Comparison of ENCODE assay signal across 16 mouse cellular contexts in genomic region chr7:96171596-96172563, GRCm38 (mm10). TPM values are rescaled to one million over a fixed set of nuclear protein-coding genes. Genes with fewer than 3 reads are reported as not detected.
DNase-seq lines count a peak whose midpoint lies in the region; ATAC-seq and TF ChIP-seq lines count a peak whose summit lies in the region.
"Had no signal": no experiment of that assay in that cellular context is flagged by ENCODE, and none has a peak within 500 bp of the region (broad histone marks: within the 10 kb centered on the region; RNA-seq: fewer than 3 reads in every experiment).

No protein-coding gene starts in this region.

- WGBS in heart, embryonic 16.5 days, result 41% methylated on average over 11 of the region's 11 CpGs
- 31% methylated on average over 11 of the region's 11 CpGs for WGBS in lung, adult 2 months
- WGBS in embryonic facial prominence, embryonic 13.5 days, result 43% methylated on average over 11 of the region's 11 CpGs
- 41% methylated on average over 11 of the region's 11 CpGs for WGBS in stomach, embryonic 16.5 days

- H3K9ac ChIP-seq in heart, embryonic 16.5 days (ENCODE audit: low read length), result no peak overlapping the region
- H3K9ac ChIP-seq in embryonic facial prominence, embryonic 13.5 days, result no peak overlapping the region
- no peak overlapping the region for H3K9ac ChIP-seq in stomach, embryonic 16.5 days (ENCODE audit: low read length)
- H3K9ac ChIP-seq: liver, embryonic 13.5 days; neural tube, embryonic 12.5 days had no signal

- H3K9me3 ChIP-seq in heart, embryonic 16.5 days (replicated peaks; ENCODE audit: control insufficient read depth, low read length), result no peaks in the 10 kb centered on the region
- H3K9me3 ChIP-seq in embryonic facial prominence, embryonic 13.5 days, result no peaks in the 10 kb centered on the region
- no peaks in the 10 kb centered on the region for H3K9me3 ChIP-seq in stomach, embryonic 16.5 days (replicated peaks; ENCODE audit: control insufficient read depth, low read length)
- H3K9me3 ChIP-seq: liver, embryonic 13.5 days; neural tube, embryonic 12.5 days had no signal

- no peaks in the 10 kb centered on the region for H3K27me3 ChIP-seq in heart, embryonic 16.5 days (ENCODE audit: control insufficient read depth, insufficient read depth, low read length)
- no peaks in the 10 kb centered on the region for H3K27me3 ChIP-seq in embryonic facial prominence, embryonic 13.5 days
- H3K27me3 ChIP-seq in stomach, embryonic 16.5 days (ENCODE audit: control insufficient read depth, insufficient read depth, low read length), result no peaks in the 10 kb centered on the region
- H3K27me3 ChIP-seq: liver, embryonic 13.5 days; neural tube, embryonic 12.5 days had no signal

- DNase-seq in heart, postnatal 4 days, result no peak
- DNase-seq in lung, postnatal 10 days, result peak; percentile 57
- no peak for DNase-seq in lung, adult 2 months
- DNase-seq in gastrocnemius, adult 2 months, result no peak
- DNase-seq: cerebellum, adult 11-12 months; gastrocnemius, postnatal 10 days; kidney, postnatal 25 days; layer of hippocampus, postnatal 36 days; liver, embryonic 13.5 days; retina, postnatal 1 day; spleen, adult 18-20 months had no signal

- TF ChIP-seq CTCF in lung, adult 2 months (IDR thresholded peaks at IDR 0.05; ENCODE audit: insufficient read depth, low read length), result no peak
- no peak for TF ChIP-seq CTCF in gastrocnemius, adult 2 months (IDR thresholded peaks at IDR 0.05)

- ATAC-seq in heart, embryonic 16.5 days (replicated peaks; ENCODE audit: extremely low read depth, insufficient read depth, low FRiP score), result no peak
- no peak for ATAC-seq in embryonic facial prominence, embryonic 13.5 days (ENCODE audit: insufficient number of reproducible peaks, insufficient read depth, low FRiP score, low TSS enrichment, low read depth)
- ATAC-seq in stomach, embryonic 16.5 days (ENCODE audit: insufficient read depth, low FRiP score), result no peak

- H3K4me3 ChIP-seq in heart, embryonic 16.5 days (ENCODE audit: low read length), result no peak overlapping the region
- no peak overlapping the region for H3K4me3 ChIP-seq in lung, adult 2 months (replicated peaks; ENCODE audit: extremely low read depth, low read depth, low read length)
- peak overlapping the region; percentile 0; the same call in 1 of the 2 replicates for H3K4me3 ChIP-seq in embryonic facial prominence, embryonic 13.5 days
- no peak overlapping the region; the same call in 1 of the 2 replicates for H3K4me3 ChIP-seq in stomach, embryonic 16.5 days (replicated peaks; ENCODE audit: low read length)
- no peak overlapping the region for H3K4me3 ChIP-seq in gastrocnemius, adult 2 months
- H3K4me3 ChIP-seq: liver, embryonic 13.5 days; neural tube, embryonic 12.5 days had no signal

- 0 out of 2 replicates have a peak, but pooled peaks cover 3% of the 10 kb centered on the region for H3K4me1 ChIP-seq in heart, embryonic 16.5 days (ENCODE audit: control insufficient read depth, insufficient read depth, low read length)
- H3K4me1 ChIP-seq in lung, adult 2 months (ENCODE audit: control insufficient read depth, insufficient read depth, low read length), result no peaks in the 10 kb centered on the region
- H3K4me1 ChIP-seq in embryonic facial prominence, embryonic 13.5 days, result peaks cover 19% of the 10 kb centered on the region
- peaks cover 13% of the 10 kb centered on the region; the same call in 1 of the 2 replicates for H3K4me1 ChIP-seq in stomach, embryonic 16.5 days (ENCODE audit: control insufficient read depth, insufficient read depth, low read length)
- H3K4me1 ChIP-seq: liver, embryonic 13.5 days had no signal

- no peak for TF ChIP-seq POLR2A in lung, adult 2 months (IDR thresholded peaks at IDR 0.05; ENCODE audit: borderline replicate concordance, extremely low read depth, low read depth, low read length)

- intact Hi-C loops in gastrocnemius, adult 2 months (cut with DNase I), result no loop called here

- H3K4me2 ChIP-seq in heart, embryonic 16.5 days (ENCODE audit: low read depth, low read length), result peak overlapping the region; percentile 39; the same call in 1 of the 2 replicates
- peak overlapping the region; percentile 46 for H3K4me2 ChIP-seq in embryonic facial prominence, embryonic 13.5 days
- peak overlapping the region; percentile 26; the same call in 1 of the 2 replicates for H3K4me2 ChIP-seq in stomach, embryonic 16.5 days (ENCODE audit: low read depth, low read length)
- H3K4me2 ChIP-seq: liver, embryonic 13.5 days; midbrain, embryonic 11.5 days had no signal

- no peak overlapping the region for H3K27ac ChIP-seq in heart, embryonic 16.5 days (ENCODE audit: low read length)
- H3K27ac ChIP-seq in embryonic facial prominence, embryonic 13.5 days, result no peak overlapping the region
- H3K27ac ChIP-seq in stomach, embryonic 16.5 days (ENCODE audit: low read length), result no peak overlapping the region
- H3K27ac ChIP-seq in gastrocnemius, adult 2 months, result no peak overlapping the region
- H3K27ac ChIP-seq: liver, embryonic 13.5 days; neural tube, embryonic 12.5 days had no signal

- no peaks in the 10 kb centered on the region for H3K36me3 ChIP-seq in heart, embryonic 16.5 days (ENCODE audit: control insufficient read depth, insufficient read depth)
- no peaks in the 10 kb centered on the region for H3K36me3 ChIP-seq in embryonic facial prominence, embryonic 13.5 days
- no peaks in the 10 kb centered on the region for H3K36me3 ChIP-seq in stomach, embryonic 16.5 days (ENCODE audit: control insufficient read depth, insufficient read depth, low read length)
- H3K36me3 ChIP-seq: liver, embryonic 13.5 days; neural tube, embryonic 12.5 days had no signal

RNA-seq across cellular contexts. Expression of gene Tenm4, which starts 0.8 kb away (rescaled TPM):
- 7.2 and 9.1 TPM in 2 replicates for polyA plus RNA-seq in heart, embryonic 16.5 days (2015; fragmentation: Nextera tagmentation; extraction: Ambion mirVana)
- 1 to 10 TPM; 8.3 to 8.7 TPM for total RNA-seq in heart, postnatal 4 days (2021)
- 0.98 and 1.3 TPM in 2 replicates for polyA plus RNA-seq in lung, adult 2 months (2012; rRNA removed)
- 45.6 and 56.3 TPM in 2 replicates for polyA plus RNA-seq in embryonic facial prominence, embryonic 13.5 days (2015; fragmentation: Nextera tagmentation; extraction: Ambion mirVana)
- 18.8 and 22.7 TPM in 2 replicates for polyA plus RNA-seq in stomach, embryonic 16.5 days (2015; fragmentation: Nextera tagmentation; extraction: Ambion mirVana)
- under 1 TPM; 0.13 to 0.73 TPM for total RNA-seq in gastrocnemius, adult 2 months (2021)
